Mouse (Mus musculus) ES-E14 (cell line): Measurements from ENCODE around the gene Lmntd1. TPM values are rescaled to one million over a fixed set of nuclear protein-coding genes. Genes with fewer than 3 reads are reported as not detected.

ENCODE experiments used
- DNase-seq: peaks from one replicate; pipeline ENCODE4 v3.0.0-alpha.2; 2013; ENCODE audit warnings: low read depth, low spot score
- H3K27ac ChIP-seq: 2 replicates; pipeline ENCODE4 v1.5.1; 2012; ENCODE audit warnings: low read depth, mild to moderate bottlenecking, low read length, moderate library complexity, mixed read lengths; ENCODE audit not compliant: poor library complexity, insufficient read depth, severe bottlenecking
- H3K36me3 ChIP-seq: 2 replicates; pipeline ENCODE4 v1.6.1; 2012; ENCODE audit warnings: mild to moderate bottlenecking, low read length, moderate library complexity, mixed read lengths; ENCODE audit not compliant: control insufficient read depth, poor library complexity, insufficient read depth, severe bottlenecking
- H3K4me1 ChIP-seq, 2 experiments: fragments of 150-350 bp in 1 of 2; sonication (generic) in 1 of 2; 2 replicates each; pipeline ENCODE4 v1.6.1; 2012; ENCODE audit warnings: low read length in 2 of 2, mild to moderate bottlenecking in 1 of 2, mixed read lengths in 1 of 2; ENCODE audit not compliant: control insufficient read depth in 2 of 2, insufficient read depth in 2 of 2, poor library complexity in 1 of 2
- H3K4me3 ChIP-seq, 2 experiments: fragments of 150-350 bp in 1 of 2; sonication (generic) in 1 of 2; 2 replicates each; pipeline ENCODE4 v1.5.1; 2012; ENCODE audit warnings: low read length in 2 of 2, low read depth in 1 of 2, mild to moderate bottlenecking in 1 of 2, mixed read lengths in 1 of 2; ENCODE audit not compliant: insufficient read depth in 1 of 2, poor library complexity in 1 of 2, severe bottlenecking in 1 of 2
- H3K9ac ChIP-seq: 2 replicates; pipeline ENCODE4 v1.6.1; 2012; ENCODE audit warnings: low read depth, mild to moderate bottlenecking, low read length, mixed read lengths; ENCODE audit not compliant: poor library complexity, insufficient read depth, severe bottlenecking
- H3K9me3 ChIP-seq: fragments of 150-350 bp; sonication (generic); 2 replicates; pipeline ENCODE4 v1.6.1; 2012; ENCODE audit warnings: low read depth, mild to moderate bottlenecking, low read length; ENCODE audit not compliant: control insufficient read depth, insufficient read depth
- CHD2 ChIP-seq: IDR thresholded peaks from 2 replicates; pipeline ENCODE4 v1.6.1; 2014; ENCODE audit warnings: mild to moderate bottlenecking, low read depth, low read length, inconsistent platforms
- HCFC1 ChIP-seq: IDR thresholded peaks from 2 replicates; pipeline ENCODE4 v1.6.1; 2012; ENCODE audit warnings: low read length, inconsistent platforms, borderline replicate concordance; ENCODE audit not compliant: insufficient read depth
- MAFK ChIP-seq: IDR thresholded peaks from 2 replicates; pipeline ENCODE4 v1.6.1; 2014; ENCODE audit warnings: mild to moderate bottlenecking, low read depth, low read length, inconsistent platforms; ENCODE audit not compliant: insufficient read depth
- ZC3H11A ChIP-seq: IDR thresholded peaks from 2 replicates; pipeline ENCODE4 v1.6.1; 2012; ENCODE audit warnings: low read depth, mild to moderate bottlenecking, inconsistent platforms, low read length, borderline replicate concordance
- ZNF384 ChIP-seq: IDR thresholded peaks from 2 replicates; pipeline ENCODE4 v1.6.1; 2012; ENCODE audit warnings: low read depth, low read length, inconsistent platforms
- in situ Hi-C, 2 experiments: fragments of 600-800 bp; cut with MboI; formaldehyde crosslinking; loops; one replicate each; pipeline ENCODE4 v1.15.1; 2025; ENCODE audit warnings: low sequenced_read_pairs in 2 of 2, inconsistent platforms in 1 of 2; ENCODE audit not compliant: unreplicated experiment in 2 of 2
- total RNA-seq: library from RNA; depleted of rRNA; stranded (reverse); fragments of 300-350 nt; gene quantifications from 2 replicates; pipeline ENCODE4 v1.2.3, GENCODE M21; 2012

Lmntd1 gene
- total RNA-seq, 1 experiment: not detected

DNA sequence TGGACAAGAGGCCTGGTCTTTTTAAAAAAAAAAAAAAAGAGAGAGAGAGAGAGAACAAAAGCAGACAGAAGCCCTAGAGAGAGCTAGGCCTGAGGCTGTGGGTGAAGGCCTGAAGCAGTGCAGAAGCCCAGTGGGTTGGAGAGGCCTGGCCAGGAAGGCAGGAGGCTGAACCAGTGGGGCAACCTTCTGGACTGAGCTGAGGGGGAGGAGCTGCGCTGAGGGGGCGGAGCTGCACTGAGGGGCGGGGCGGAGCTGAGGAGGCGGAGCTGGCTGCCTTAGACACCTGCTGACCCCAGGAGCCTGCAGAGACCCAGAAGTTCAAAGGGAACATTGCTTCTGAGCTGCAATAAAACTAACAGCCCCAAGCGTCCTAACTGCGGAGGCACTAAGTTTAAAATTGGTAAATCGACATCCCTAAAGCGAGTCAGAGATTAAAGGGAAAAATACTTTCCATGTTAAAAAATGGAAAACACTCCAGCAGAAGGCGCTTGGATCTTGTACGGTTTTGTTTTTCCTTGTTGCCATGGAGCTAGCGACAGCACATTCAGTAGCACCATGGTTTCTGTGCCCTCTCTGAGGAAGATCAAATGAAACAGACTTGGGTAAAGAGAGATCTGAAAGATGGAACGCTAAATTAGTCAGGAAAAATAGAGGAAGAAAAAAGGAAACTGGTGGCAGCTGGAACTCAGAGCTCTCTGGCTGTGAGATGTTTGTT, 68.0 kb downstream of the Lmntd1 start:
- in situ Hi-C loops: no loop called here
- Histone ChIP-seq H3K9me3 (no peaks in the 10 kb centered on the region), H3K27ac (no peak overlapping the region), H3K4me1 (no peaks in the 10 kb centered on the region), H3K4me3 (peak overlapping the region in 1 of 2 experiments; percentile 38; a peak in 1 of 4 replicates), H3K36me3 (no peaks in the 10 kb centered on the region), H3K9ac (no peak overlapping the region)
- DNase-seq: peak; percentile 63
- TF ChIP-seq HCFC1 (no peak), MAFK (no peak), ZC3H11A (no peak), ZNF384 (0 out of 2 replicates have a peak, but pooled peaks have one; percentile 24), CHD2 (peak; percentile 15; the same call in 1 of the 2 replicates)

DNA sequence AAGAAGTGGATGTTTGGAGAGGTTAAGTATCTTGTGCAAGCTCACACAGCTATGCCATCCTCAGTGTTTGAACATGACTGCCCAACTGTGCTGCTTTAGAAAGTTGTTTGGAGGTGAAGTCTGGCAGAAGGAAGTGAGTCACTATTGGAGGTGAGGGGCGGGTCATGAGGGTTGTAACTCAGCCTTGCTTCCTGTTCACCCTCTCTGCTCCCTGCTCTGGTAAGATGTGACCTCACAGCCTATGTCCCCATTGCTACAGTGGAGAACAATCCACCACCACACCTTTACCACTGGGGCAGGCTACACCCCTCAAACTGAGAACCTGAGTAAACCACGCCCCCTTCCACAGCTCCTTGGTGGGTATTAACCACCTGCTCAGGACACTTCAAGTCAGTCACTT, 69.3 kb downstream of the Lmntd1 start:
- no peaks in the 10 kb centered on the region for H3K4me1 ChIP-seq
- DNase-seq: no peak
- in situ Hi-C loops: no loop called here

DNA sequence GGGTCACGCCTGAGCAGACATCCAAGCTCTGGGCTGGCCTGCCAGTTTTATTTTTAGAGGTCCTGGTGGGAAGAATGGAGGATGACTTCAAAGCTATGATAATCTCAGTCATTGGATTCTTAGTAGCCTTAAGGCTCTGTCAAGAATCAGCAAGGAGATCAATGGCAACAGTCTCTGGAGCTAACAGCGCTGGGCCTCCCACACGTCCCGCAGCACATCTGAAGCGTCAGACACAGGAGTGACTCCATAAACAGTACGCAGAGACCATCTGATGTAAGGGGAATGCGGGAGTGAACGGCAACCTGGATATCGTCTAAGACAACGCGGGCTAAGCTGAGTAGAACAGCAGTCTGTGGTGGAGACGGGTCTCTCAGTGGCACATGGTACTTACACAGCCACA, 69.8 kb downstream of the Lmntd1 start:
- Histone ChIP-seq H3K4me1 (no peaks in the 10 kb centered on the region), H3K4me3 (no peak overlapping the region), H3K9me3 (no peaks in the 10 kb centered on the region), H3K9ac (no peak overlapping the region), H3K27ac (no peak overlapping the region), H3K36me3 (no peaks in the 10 kb centered on the region)
- no peak for DNase-seq
- TF ChIP-seq ZNF384 (no peak), ZC3H11A (no peak), CHD2 (no peak), HCFC1 (no peak), MAFK (no peak)
- in situ Hi-C loops: no loop called here

More for the DNA sequence above, 69.3 kb downstream of the Lmntd1 start:
- no peaks in the 10 kb centered on the region for H3K36me3 ChIP-seq
- no peak overlapping the region for H3K27ac ChIP-seq
- H3K9ac ChIP-seq: no peak overlapping the region
- H3K9me3 ChIP-seq: no peaks in the 10 kb centered on the region
- no peak for TF ChIP-seq HCFC1
- no peak for TF ChIP-seq MAFK
- TF ChIP-seq ZC3H11A: no peak
- TF ChIP-seq ZNF384: no peak
- TF ChIP-seq CHD2: no peak
- H3K4me3 ChIP-seq: no peak overlapping the region

DNA sequence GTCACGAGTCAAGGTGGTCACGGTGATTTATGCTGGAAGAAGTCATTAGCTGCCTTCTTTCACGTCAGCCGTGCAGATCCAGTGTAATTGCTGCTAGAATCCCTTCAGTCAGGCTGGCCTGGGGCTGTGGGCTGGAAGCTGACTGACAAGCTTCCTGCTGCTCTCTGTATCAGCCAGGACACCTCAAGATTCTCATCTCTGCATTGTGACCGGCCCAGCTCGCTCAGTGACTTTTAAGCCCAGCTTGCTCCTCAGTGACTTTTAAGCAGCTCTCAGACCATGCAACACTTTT, 74.6 kb downstream of the Lmntd1 start:
- H3K9ac ChIP-seq: no peak overlapping the region
- H3K27ac ChIP-seq: no peak overlapping the region
- no peak for TF ChIP-seq CHD2
- TF ChIP-seq ZNF384: no peak
- no peak for TF ChIP-seq MAFK
- TF ChIP-seq ZC3H11A: no peak
- no peak for TF ChIP-seq HCFC1
- H3K4me1 ChIP-seq: no peaks in the 10 kb centered on the region
- H3K4me3 ChIP-seq: no peak overlapping the region
- no peaks in the 10 kb centered on the region for H3K36me3 ChIP-seq
- no peaks in the 10 kb centered on the region for H3K9me3 ChIP-seq
- no peak for DNase-seq
- in situ Hi-C loops: no loop called here
